Mouse (Mus musculus) limb, embryonic 14.5 days (tissue): ENCODE results near the gene Ppp1r13b. TPM values are rescaled to one million over a fixed set of nuclear protein-coding genes. Genes with fewer than 3 reads are reported as not detected.

Experiments used
- ATAC-seq: fragments of 200-750 bp; cut with Nextera tagmentation; 2 replicates; pipeline ENCODE4 v1.8.0; 2017; ENCODE audit warnings: low read depth, moderate number of reproducible peaks, moderate TSS enrichment; ENCODE audit not compliant: low FRiP score
- DNase-seq: peaks from one replicate; pipeline ENCODE4 v3.0.0-alpha.2; 2015; ENCODE audit warnings: low spot score
- H3K27ac ChIP-seq: fragments of 300-500 bp; sonication (generic); replicated peaks from 2 replicates; pipeline ENCODE4 v1.5.1; 2014; ENCODE audit warnings: low read depth, mild to moderate bottlenecking, low read length, moderate library complexity, mixed read lengths
- H3K27me3 ChIP-seq: fragments of 300-500 bp; sonication (generic); 2 replicates; pipeline ENCODE4 v1.6.1; 2014; ENCODE audit warnings: low read length, mixed read lengths; ENCODE audit not compliant: control insufficient read depth, insufficient read depth
- H3K36me3 ChIP-seq: fragments of 300-500 bp; sonication (generic); 2 replicates; pipeline ENCODE4 v1.6.1; 2014; ENCODE audit warnings: mild to moderate bottlenecking, low read length, moderate library complexity, mixed read lengths; ENCODE audit not compliant: control insufficient read depth, insufficient read depth
- H3K4me1 ChIP-seq: fragments of 300-500 bp; sonication (generic); 2 replicates; pipeline ENCODE4 v1.6.1; 2014; ENCODE audit warnings: antibody characterized with exemption, low read length, mixed read lengths; ENCODE audit not compliant: control insufficient read depth, insufficient read depth
- H3K4me2 ChIP-seq: fragments of 300-500 bp; sonication (generic); replicated peaks from 2 replicates; pipeline ENCODE4 v1.6.1; 2014; ENCODE audit warnings: low read depth, mild to moderate bottlenecking, low read length, moderate library complexity; ENCODE audit not compliant: severe bottlenecking
- H3K4me3 ChIP-seq: fragments of 300-500 bp; sonication (generic); replicated peaks from 2 replicates; pipeline ENCODE4 v1.5.1; 2014; ENCODE audit warnings: low read length
- H3K9ac ChIP-seq: fragments of 300-500 bp; sonication (generic); 2 replicates; pipeline ENCODE4 v1.6.1; 2014; ENCODE audit warnings: mild to moderate bottlenecking, low read depth, low read length, moderate library complexity; ENCODE audit not compliant: severe bottlenecking
- H3K9me3 ChIP-seq: fragments of 300-500 bp; sonication (generic); 2 replicates; pipeline ENCODE4 v1.6.1; 2016; ENCODE audit warnings: low read length; ENCODE audit not compliant: control insufficient read depth
- POLR2A ChIP-seq: fragments of 200-500 bp; IDR thresholded peaks from 2 replicates; pipeline ENCODE4 v1.8.0; 2012; ENCODE audit warnings: inconsistent platforms, mild to moderate bottlenecking, moderate library complexity, borderline replicate concordance; ENCODE audit not compliant: insufficient read depth, insufficient read length; ENCODE audit errors: extremely low read depth
- WGBS: fragments of 180-500 bp; shearing (Covaris S2); extraction: QIAGEN DNeasy Blood & Tissue Kit; methylation state at CpG from one replicate; pipeline ENCODE4 v1.1.7; 2014; 5-methylcytosine and 5-hydroxymethylcytosine counted together
- polyA plus RNA-seq, 2 experiments: library from polyadenylated mRNA; depleted of rRNA in 1 of 2; stranded (reverse) in 1 of 2; unstranded in 1 of 2; fragments of >200 nt; fragmentation: Nextera tagmentation in 1 of 2; extraction: Ambion mirVana in 1 of 2; gene quantifications; 2 replicates each; pipeline versions ENCODE4 v1.2.1 to v1.2.3; 2012 to 2014

Ppp1r13b gene
- polyA plus RNA-seq, 2 experiments: 16.8 to 17.3 TPM

GRCm38 (mm10) chr12:111821931-111822330 is 86.0 kb downstream of the Ppp1r13b start:
- Histone ChIP-seq H3K9me3 (no peaks in the 10 kb centered on the region), H3K27me3 (no peaks in the 10 kb centered on the region), H3K27ac (no peak overlapping the region), H3K4me3 (no peak overlapping the region), H3K4me2 (no peak overlapping the region), H3K36me3 (peaks cover 37% of the 10 kb centered on the region), H3K9ac (no peak overlapping the region), H3K4me1 (no peaks in the 10 kb centered on the region)
- no peak for TF ChIP-seq POLR2A
- no peak for DNase-seq
- no peak for ATAC-seq
- WGBS: 64% methylated on average over 4 of the region's 4 CpGs

DNA sequence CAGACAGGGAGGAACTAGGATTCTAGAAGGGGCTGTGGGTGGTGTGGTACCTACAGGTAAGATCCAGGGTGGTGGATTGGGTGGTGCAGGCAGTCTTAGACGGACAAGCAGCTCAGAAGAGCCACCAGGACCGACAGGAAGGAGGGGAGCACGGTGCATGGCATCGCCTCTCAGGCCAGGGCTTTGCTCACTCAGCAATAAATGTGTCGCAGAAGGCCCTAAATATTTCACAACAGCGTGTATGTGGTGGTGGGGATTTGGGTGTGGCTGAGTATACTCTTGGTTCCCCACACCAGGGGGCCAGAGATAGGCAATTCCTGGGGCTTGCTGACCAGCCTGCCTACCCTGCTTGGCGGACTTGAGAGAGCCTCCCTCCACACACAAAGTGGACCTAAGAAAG is 87.2 kb downstream of the Ppp1r13b start:
- no peak for TF ChIP-seq POLR2A
- Histone ChIP-seq H3K9ac (no peak overlapping the region), H3K36me3 (peaks cover 25% of the 10 kb centered on the region), H3K9me3 (no peaks in the 10 kb centered on the region), H3K4me1 (peaks cover 12% of the 10 kb centered on the region; the same call in 1 of the 2 replicates), H3K27me3 (no peaks in the 10 kb centered on the region), H3K4me2 (no peak overlapping the region), H3K4me3 (no peak overlapping the region), H3K27ac (no peak overlapping the region)
- DNase-seq: no peak
- ATAC-seq: no peak
- 69% methylated on average over 7 of the region's 7 CpGs for WGBS

GRCm38 (mm10) chr12:111819936-111820335 is 88.0 kb downstream of the Ppp1r13b start:
- H3K4me2 ChIP-seq: no peak overlapping the region
- no peak overlapping the region for H3K27ac ChIP-seq
- H3K9me3 ChIP-seq: no peaks in the 10 kb centered on the region
- no peak overlapping the region for H3K4me3 ChIP-seq
- no peak for TF ChIP-seq POLR2A
- ATAC-seq: no peak
- H3K36me3 ChIP-seq: peaks cover 18% of the 10 kb centered on the region
- 80% methylated on average over 8 of the region's 8 CpGs for WGBS
- H3K4me1 ChIP-seq: peaks cover 17% of the 10 kb centered on the region; the same call in 1 of the 2 replicates
- no peak for DNase-seq
- H3K27me3 ChIP-seq: no peaks in the 10 kb centered on the region
- H3K9ac ChIP-seq: no peak overlapping the region

DNA sequence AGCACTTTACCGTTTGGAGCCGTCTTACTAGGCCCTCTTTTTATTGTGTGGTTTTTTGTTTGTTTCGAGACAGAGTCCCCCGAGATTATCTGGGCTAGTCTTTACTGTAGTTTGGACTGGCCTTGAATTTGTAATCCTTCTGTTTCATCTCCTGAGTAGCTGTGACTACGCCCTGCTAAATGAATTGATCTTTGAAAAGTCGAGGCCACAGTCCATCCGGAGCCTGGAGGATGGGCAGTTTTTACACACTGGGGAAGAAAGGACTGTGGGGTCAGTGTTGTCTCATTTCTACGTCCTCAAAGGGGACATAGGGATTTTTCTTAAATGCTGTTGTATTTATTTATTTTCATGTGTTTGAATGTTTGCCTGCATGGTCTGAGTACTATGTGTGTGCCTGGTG is 89.9 kb downstream of the Ppp1r13b start:
- no peak for ATAC-seq
- TF ChIP-seq POLR2A: no peak

DNA sequence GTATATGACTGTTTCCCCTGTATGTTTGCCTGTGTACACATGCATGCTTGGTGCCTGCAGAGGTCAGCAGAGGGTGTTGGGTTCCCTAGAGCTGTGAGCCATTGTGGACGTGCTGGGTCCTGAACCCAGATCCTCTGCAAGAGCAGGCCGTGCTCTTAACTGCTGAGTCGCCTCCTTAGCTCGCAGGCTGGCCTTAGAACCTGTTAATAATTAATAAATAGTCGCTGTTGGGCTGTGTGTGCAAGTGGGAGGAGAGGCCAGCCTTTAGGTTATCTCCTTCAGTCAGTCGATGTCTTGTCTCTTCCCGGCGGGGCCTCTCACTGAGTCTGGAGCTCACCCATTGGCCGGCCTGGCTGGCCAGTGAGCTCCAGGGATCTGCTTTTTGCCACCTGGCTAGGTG is 90.9 kb downstream of the Ppp1r13b start:
- DNase-seq (no peak), ATAC-seq (no peak)
- Histone ChIP-seq H3K9ac (peak overlapping the region; percentile 43; the same call in 1 of the 2 replicates), H3K4me3 (no peak overlapping the region), H3K4me1 (peaks cover 23% of the 10 kb centered on the region; the same call in 1 of the 2 replicates), H3K9me3 (no peaks in the 10 kb centered on the region), H3K27ac (no peak overlapping the region), H3K36me3 (no peaks in the 10 kb centered on the region; the same call in none of the 2 replicates), H3K4me2 (0 out of 2 replicates have a peak overlapping the region, but pooled peaks have one; percentile 77), H3K27me3 (no peaks in the 10 kb centered on the region)
- 77% methylated on average over 9 of the region's 9 CpGs for WGBS
- no peak for TF ChIP-seq POLR2A

More for the DNA sequence above, 89.9 kb downstream of the Ppp1r13b start:
- no peaks in the 10 kb centered on the region for H3K27me3 ChIP-seq
- H3K4me3 ChIP-seq: no peak overlapping the region
- WGBS: 89% methylated on average over 8 of the region's 8 CpGs
- H3K9ac ChIP-seq: no peak overlapping the region
- H3K9me3 ChIP-seq: no peaks in the 10 kb centered on the region
- H3K27ac ChIP-seq: no peak overlapping the region
- no peaks in the 10 kb centered on the region; the same call in none of the 2 replicates for H3K36me3 ChIP-seq
- H3K4me1 ChIP-seq: peaks cover 19% of the 10 kb centered on the region; the same call in 1 of the 2 replicates
- H3K4me2 ChIP-seq: no peak overlapping the region
- no peak for DNase-seq

DNA sequence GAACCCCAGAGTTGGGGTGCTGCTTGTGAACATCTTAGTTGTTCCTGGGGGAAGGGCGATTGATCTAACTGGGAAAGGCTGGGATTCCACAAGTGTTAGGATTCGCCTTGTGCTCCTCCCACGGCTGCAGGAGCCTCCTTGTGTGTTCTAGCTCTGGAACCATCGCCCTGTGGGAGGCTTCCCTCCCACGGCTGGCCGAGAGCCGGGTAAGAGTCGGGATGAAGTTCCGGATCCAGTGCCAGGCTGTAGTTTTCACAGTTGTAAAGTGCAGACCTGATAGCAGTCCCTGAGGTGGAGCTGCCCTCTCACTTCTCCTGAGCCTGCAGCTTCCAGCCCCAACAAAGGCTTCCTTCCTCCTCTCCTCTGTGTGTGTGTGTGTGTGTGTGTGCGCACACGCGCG is 91.4 kb downstream of the Ppp1r13b start:
- Histone ChIP-seq H3K27me3 (no peaks in the 10 kb centered on the region), H3K27ac (no peak overlapping the region), H3K9me3 (no peaks in the 10 kb centered on the region), H3K4me2 (peak overlapping the region; percentile 77; the same call in 1 of the 2 replicates), H3K4me1 (peaks cover 23% of the 10 kb centered on the region; the same call in 1 of the 2 replicates), H3K36me3 (no peaks in the 10 kb centered on the region; the same call in none of the 2 replicates), H3K4me3 (no peak overlapping the region), H3K9ac (peak overlapping the region; percentile 43; the same call in 1 of the 2 replicates)
- ATAC-seq (no peak), DNase-seq (no peak)
- WGBS: 65% methylated on average over 13 of the region's 13 CpGs
- TF ChIP-seq POLR2A: no peak
